Mouse (Mus musculus): ENCODE measurements around the gene Lins1.

DNA sequence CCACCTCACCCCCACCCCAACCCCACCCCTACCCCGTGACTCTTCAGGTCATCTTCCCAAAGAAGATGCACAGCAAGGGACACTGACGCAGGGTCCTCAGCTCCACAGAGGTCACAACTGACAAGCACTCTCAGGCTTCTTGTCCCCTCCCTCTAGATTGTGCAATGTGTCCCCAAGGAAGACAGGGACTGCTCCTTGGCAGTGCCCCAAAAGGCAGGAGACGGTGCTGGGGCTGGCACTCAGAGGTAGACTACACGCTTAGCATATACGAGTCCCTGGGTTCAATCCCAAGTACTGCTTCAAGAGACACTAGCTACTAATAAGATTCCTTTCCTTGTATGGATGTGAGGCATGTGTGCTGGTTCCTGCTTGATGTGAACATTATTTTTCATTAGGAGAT lies 51.3 kb downstream of the Lins1 start:
- no peak for TF ChIP-seq ZMIZ1 (IDR thresholded peaks at IDR 0.05; ENCODE audit: low read depth, low read length)
- no peak for TF ChIP-seq CTCF (conservative IDR thresholded peaks at IDR 0.05 in 1 of 2, IDR thresholded peaks at IDR 0.05 in 1 of 2; ENCODE audit: low read depth in 2 of 2, low read length in 2 of 2)
- no peak for TF ChIP-seq EP300 (IDR thresholded peaks at IDR 0.05; ENCODE audit: low read length)
- TF ChIP-seq POLR2A (IDR thresholded peaks at IDR 0.05; ENCODE audit: low read depth, low read length): no peak
- TF ChIP-seq RCOR1 (conservative IDR thresholded peaks at IDR 0.05; ENCODE audit: low read depth, low read length): no peak
- no peak for TF ChIP-seq NRF1 (IDR thresholded peaks at IDR 0.05; ENCODE audit: low read depth, low read length)
- no peak for TF ChIP-seq ZNF384 (IDR thresholded peaks at IDR 0.05; ENCODE audit: low read depth, low read length)
- TF ChIP-seq UBTF (IDR thresholded peaks at IDR 0.05; ENCODE audit: low read depth, low read length): no peak
- no peak for TF ChIP-seq TBP (conservative IDR thresholded peaks at IDR 0.05; ENCODE audit: low read depth, low read length)
